Mouse (Mus musculus) spleen, adult 18-20 months (tissue): Measurements from ENCODE around the gene Aplp2.

Source experiments
- DNase-seq, 2 experiments: peaks; one replicate each; pipeline ENCODE4 v3.0.0; 2022; ENCODE audit warnings: mixed read lengths in 2 of 2

The Aplp2 gene

DNA sequence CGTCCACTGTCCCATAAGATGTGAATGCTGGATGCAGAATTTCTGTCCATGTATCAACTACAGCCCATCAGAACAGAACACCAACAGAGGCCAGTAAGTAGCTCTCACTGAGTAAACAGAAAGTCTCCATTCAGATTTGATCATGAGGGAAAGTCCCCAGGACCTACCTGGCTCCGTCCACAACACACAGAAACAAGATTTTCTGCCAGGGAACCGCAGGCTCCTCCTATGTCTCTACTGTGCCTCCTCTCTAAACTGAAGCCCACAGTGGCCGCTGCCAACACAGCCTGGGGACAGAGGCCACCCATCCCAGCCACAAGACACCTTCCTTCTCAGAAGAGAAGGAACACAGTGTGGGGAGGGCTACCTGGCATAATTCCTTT lies 91.1 kb downstream of the Aplp2 start:
- no peak for DNase-seq

DNA sequence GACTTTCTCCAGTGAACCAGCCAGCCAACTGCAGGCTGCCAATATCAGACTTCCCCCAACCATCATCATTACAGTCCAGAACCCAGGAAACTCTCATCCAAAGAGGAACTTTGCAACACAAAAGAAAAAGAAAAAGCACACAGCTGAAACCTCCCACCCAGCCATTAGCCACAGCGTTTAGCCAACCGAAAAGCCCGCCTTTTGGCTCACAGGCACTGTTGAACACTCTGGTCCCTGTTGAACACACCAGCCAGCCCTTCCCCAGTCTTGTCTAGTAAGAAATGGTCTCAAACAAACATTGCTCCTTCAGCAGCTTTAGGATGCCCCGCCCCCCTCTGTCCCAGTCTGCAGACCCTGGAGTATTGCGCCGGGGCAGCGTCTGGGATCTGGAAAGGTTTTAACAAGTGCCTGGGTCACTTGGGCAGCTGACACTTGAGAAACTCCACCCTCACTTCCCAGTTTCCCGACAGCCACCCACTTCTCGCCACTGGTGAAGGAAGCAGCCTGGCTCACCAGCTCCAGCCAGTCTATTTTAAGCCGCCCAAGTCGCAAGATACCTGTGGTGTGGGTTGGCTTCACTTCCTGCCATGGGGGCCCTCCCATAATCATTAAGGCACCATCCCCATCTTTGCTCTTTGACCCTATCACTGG lies 91.6 kb downstream of the Aplp2 start:
- no peak for DNase-seq

DNA sequence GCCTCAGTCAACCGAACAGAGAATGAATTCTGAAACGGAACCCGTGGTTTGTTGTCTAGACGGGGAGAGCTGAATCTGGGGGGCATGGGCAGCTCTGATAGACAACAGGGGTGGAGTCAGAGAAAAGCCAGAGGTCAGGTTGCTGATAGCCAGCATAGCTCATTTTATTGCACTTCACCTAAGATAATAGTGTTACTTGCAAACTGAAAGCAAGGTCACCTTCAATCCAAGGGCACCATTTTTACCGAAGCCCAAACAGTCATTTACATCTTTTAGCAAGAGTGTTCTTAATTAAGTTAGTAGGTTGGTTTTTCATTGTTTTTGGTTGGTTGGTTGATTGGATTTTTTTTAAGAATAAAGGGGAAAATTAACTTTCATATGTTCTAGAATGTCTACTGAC lies 92.2 kb downstream of the Aplp2 start:
- DNase-seq: no peak

DNA sequence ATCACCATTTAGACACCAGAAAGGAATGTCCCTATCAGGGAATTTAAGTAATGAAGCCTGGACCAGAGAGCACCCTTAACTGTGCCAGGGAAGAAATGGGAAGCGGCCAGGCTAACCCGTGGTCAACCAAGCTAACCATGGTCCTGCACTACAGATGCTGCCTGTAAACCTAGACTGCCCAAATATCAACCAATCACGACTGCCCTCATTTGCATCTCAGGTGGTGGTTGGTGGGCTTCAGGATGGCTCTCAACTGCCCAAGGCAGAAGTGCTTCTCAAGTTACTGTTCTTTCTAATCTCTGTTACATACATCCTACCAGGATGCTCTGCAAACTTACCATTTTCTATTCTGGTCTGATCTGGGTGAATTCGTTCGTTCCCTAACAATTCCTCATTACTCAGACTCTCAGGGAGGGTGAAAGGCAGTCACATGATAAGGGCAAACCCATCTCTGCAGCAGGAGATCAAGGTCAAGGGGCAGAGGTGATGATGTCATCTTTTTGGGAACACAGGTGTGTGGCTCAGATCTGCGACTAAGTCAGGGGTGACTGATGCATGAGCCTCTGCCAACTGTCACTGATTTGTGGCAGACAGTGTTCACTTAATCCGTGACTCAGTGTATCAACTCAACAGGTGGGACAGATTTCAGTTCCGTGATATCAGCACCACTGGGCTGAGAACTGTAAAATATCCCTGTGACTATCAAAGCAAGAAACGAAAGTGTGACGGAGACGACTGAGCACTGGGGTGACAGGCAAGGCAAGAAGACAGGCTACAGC lies 92.9 kb downstream of the Aplp2 start:
- DNase-seq: no peak

DNA sequence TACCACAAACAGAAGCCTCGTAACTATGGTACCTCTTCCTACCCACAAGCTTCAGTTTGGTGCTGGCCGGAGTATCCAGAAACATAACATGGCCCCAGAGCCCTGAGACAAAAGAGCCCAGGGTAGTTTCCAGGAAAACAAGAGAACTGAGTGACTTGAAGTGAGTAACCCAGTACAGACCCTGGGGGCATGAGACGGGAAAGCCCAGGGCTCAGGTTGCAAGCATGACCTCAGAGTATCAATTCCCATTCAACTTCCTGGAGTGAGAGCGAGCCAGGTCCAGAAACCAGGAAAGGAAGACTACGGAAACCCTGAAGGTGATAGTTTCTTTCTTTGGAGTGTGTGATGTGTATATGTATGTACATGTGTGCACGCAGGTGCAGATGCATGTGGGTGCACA lies 94.1 kb downstream of the Aplp2 start:
- no peak for DNase-seq

DNA sequence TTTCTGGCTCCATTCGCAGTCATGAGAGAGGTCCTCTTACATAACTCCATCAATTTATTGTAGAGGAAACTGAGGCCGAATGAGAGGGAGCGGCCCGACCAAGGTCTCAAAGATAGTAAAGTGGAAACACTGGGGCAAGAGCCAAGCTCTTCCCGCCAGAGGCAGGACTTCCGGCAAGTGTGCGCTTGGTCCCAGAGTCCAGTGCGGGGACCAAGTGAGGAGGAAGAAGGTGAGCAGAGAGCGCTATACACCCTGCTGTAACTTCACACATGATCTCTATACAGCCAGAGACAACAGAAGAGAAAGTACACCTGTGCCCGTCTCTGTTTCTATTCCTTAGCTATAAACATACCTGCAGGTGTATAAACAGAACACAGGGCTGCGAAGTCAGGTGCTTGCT lies 94.5 kb downstream of the Aplp2 start:
- DNase-seq: no peak

DNA sequence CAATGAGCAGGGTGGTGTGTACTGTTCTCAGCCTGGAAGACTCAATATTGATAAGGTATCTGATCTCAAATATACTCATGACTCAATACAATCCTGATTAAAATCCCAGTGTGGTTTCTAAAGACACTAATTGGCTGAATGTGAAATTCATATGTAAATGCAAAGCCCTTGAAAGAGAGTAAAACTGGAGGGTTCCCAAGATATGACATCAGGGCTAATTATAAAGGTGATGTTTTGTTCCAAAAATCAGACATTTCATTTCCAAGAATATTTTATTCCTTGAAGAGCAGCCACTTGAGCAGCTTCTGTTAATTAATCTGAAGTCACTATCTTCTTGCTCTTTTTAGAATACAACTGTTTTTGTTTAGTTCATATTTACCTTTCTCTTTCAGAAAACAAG lies 96.0 kb downstream of the Aplp2 start:
- no peak for DNase-seq

DNA sequence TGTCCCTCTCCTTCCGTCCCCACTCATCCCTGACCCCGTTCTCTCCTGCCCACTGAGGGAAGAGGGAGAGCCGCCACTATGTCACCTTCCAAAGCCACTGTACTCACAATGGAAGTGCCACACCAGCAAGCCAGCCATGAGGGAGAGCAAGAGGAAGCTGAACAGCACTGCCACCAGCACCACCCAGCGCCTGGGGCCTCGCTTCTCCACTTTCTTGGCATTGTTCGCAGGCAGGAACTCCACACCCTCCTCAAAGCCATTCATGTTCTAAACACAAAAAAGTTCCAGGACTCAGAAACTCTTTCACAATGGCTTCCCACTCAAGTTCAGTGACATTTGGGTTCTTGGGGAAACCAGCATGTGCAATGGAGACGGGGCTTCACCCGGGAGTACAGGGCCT lies 103.2 kb downstream of the Aplp2 start:
- no peak for DNase-seq
